8 mouse cellular contexts compared by ENCODE assay signal in genomic region chr4:117155792-117156355, GRCm38 (mm10). TPM values are rescaled to one million over a fixed set of nuclear protein-coding genes. Genes with fewer than 3 reads are reported as not detected.
DNase-seq lines count a peak whose midpoint lies in the region; ATAC-seq and TF ChIP-seq lines count a peak whose summit lies in the region.

TSS of gene Rps8 (minus strand) at chr4:117156243.

- H3K4me2 ChIP-seq in forebrain, embryonic 14.5 days (ENCODE audit: low read length), result peak within 1 kb of the TSS; percentile 89
- H3K4me2 ChIP-seq in lung, embryonic 14.5 days, result peak within 1 kb of the TSS; percentile 71

- no peaks in the 10 kb centered on the region for H3K27me3 ChIP-seq in forebrain, embryonic 14.5 days (replicated peaks; ENCODE audit: control insufficient read depth, insufficient read depth, low read length)
- H3K27me3 ChIP-seq in lung, embryonic 14.5 days (ENCODE audit: insufficient read depth, low read length), result no peaks in the 10 kb centered on the region
- no peaks in the 10 kb centered on the region for H3K27me3 ChIP-seq in thymus, adult 2 months (ENCODE audit: control insufficient read depth, insufficient read depth, low read length)

- ATAC-seq in cerebellum, adult (ENCODE audit: insufficient number of reproducible peaks, low FRiP score, low TSS enrichment), result peak; percentile 93
- ATAC-seq in forebrain, embryonic 14.5 days, result peak; percentile 95
- peak; percentile 92 for ATAC-seq in lung, embryonic 14.5 days (ENCODE audit: insufficient read depth)

- TF ChIP-seq CTCF in lung, embryonic 14.5 days (IDR thresholded peaks at IDR 0.05; ENCODE audit: low read depth), result no peak
- no peak for TF ChIP-seq CTCF in olfactory bulb, adult 2 months (IDR thresholded peaks at IDR 0.05; ENCODE audit: insufficient read depth, low read depth, low read length)
- no peak for TF ChIP-seq CTCF in thymus, adult 2 months (IDR thresholded peaks at IDR 0.05; ENCODE audit: borderline replicate concordance, control insufficient read depth, extremely low read depth, insufficient read depth, low read length, poor library complexity)

- peaks cover 48% of the 10 kb centered on the region for H3K36me3 ChIP-seq in forebrain, embryonic 14.5 days (ENCODE audit: control insufficient read depth, insufficient read depth, low read length)
- H3K36me3 ChIP-seq in lung, embryonic 14.5 days (ENCODE audit: insufficient read depth), result peaks cover 61% of the 10 kb centered on the region
- H3K36me3 ChIP-seq in thymus, adult 2 months (ENCODE audit: control insufficient read depth, insufficient read depth, low read length), result peaks cover 32% of the 10 kb centered on the region

- no peaks in the 10 kb centered on the region for H3K4me1 ChIP-seq in forebrain, embryonic 14.5 days (ENCODE audit: control insufficient read depth, insufficient read depth, low read length)
- no peaks in the 10 kb centered on the region for H3K4me1 ChIP-seq in lung, embryonic 14.5 days (ENCODE audit: insufficient read depth)
- H3K4me1 ChIP-seq in olfactory bulb, adult 2 months (ENCODE audit: control insufficient read depth, insufficient read depth, low read length), result no peaks in the 10 kb centered on the region
- peaks cover 5% of the 10 kb centered on the region for H3K4me1 ChIP-seq in thymus, adult 2 months (replicated peaks; ENCODE audit: control insufficient read depth, insufficient read depth, low read length)

- under 1% methylated on average over 52 of the region's 52 CpGs for WGBS in forebrain, embryonic 14.5 days
- under 1% methylated on average over 52 of the region's 52 CpGs for WGBS in lung, embryonic 14.5 days
- under 1% methylated on average over 52 of the region's 52 CpGs for WGBS in olfactory bulb, adult 2 months
- WGBS in thymus, adult 2 months, result under 1% methylated on average over 52 of the region's 52 CpGs

- H3K4me3 ChIP-seq in forebrain, embryonic 14.5 days (ENCODE audit: low read depth, low read length), result peak within 1 kb of the TSS; percentile 97
- H3K4me3 ChIP-seq in lung, embryonic 14.5 days (ENCODE audit: low read depth, low read length), result peak within 1 kb of the TSS; percentile 98
- peak within 1 kb of the TSS; percentile 59 for H3K4me3 ChIP-seq in olfactory bulb, adult 2 months (ENCODE audit: insufficient read depth, low read depth, low read length)
- peak within 1 kb of the TSS; percentile 84 for H3K4me3 ChIP-seq in thymus, adult 2 months (ENCODE audit: control insufficient read depth, insufficient read depth, low read length)

- peak; percentile 96 for TF ChIP-seq POLR2A in olfactory bulb, adult 2 months (IDR thresholded peaks at IDR 0.05; ENCODE audit: insufficient read depth, low read depth, low read length)
- TF ChIP-seq POLR2A in thymus, adult 2 months (IDR thresholded peaks at IDR 0.05; ENCODE audit: control insufficient read depth, extremely low read depth, insufficient read depth, low read length, poor library complexity), result peak; percentile 75

- H3K27ac ChIP-seq in forebrain, embryonic 14.5 days (ENCODE audit: low read depth, low read length), result peak within 1 kb of the TSS; percentile 94
- peak within 1 kb of the TSS; percentile 97 for H3K27ac ChIP-seq in lung, embryonic 14.5 days (ENCODE audit: low read depth)
- H3K27ac ChIP-seq in olfactory bulb, adult 2 months (ENCODE audit: insufficient read depth, low read depth, low read length), result peak within 1 kb of the TSS; percentile 23; the same call in 1 of the 2 replicates
- H3K27ac ChIP-seq in thymus, adult 2 months (ENCODE audit: control insufficient read depth, insufficient read depth, low read length), result no peak within 1 kb of the TSS

- peak; percentile 96 for DNase-seq in ES-CJ7 (ENCODE audit: low read depth, low spot score)
- DNase-seq in forebrain, embryonic 14.5 days (ENCODE audit: low spot score), result peak; percentile 96
- DNase-seq in heart, postnatal 14 days, result peak; percentile 87 to 90
- peak; percentile 86 to 90 for DNase-seq in layer of hippocampus, adult 18-20 months (ENCODE audit: low spot score in 2 of 2)
- peak; percentile 98 for DNase-seq in lung, embryonic 14.5 days
- peak; percentile 83 for DNase-seq in thymus, adult 2 months

- intact Hi-C loops in heart, postnatal 14 days (cut with DNase I), result no loop called here

- H3K9me3 ChIP-seq in forebrain, embryonic 14.5 days (replicated peaks; ENCODE audit: control insufficient read depth, low read length), result no peaks in the 10 kb centered on the region
- no peaks in the 10 kb centered on the region for H3K9me3 ChIP-seq in lung, embryonic 14.5 days (ENCODE audit: low read depth, low read length)

- H3K9ac ChIP-seq in forebrain, embryonic 14.5 days (ENCODE audit: low read length), result peak within 1 kb of the TSS; percentile 97
- peak within 1 kb of the TSS; percentile 99 for H3K9ac ChIP-seq in lung, embryonic 14.5 days

RNA-seq across cellular contexts. Expression of gene Rps8, which starts in this region (rescaled TPM):
- 621 and 797 TPM in 2 replicates for polyA plus RNA-seq in forebrain, embryonic 14.5 days (2014; fragmentation: Nextera tagmentation; extraction: Ambion mirVana)
- 100 to 1,000 TPM; 590 to 604 TPM for total RNA-seq in heart, postnatal 14 days (2021)
- total RNA-seq in layer of hippocampus, adult 18-20 months (2021), result 100 to 1,000 TPM; 576 to 601 TPM
- 1,312 and 1,358 TPM in 2 replicates for polyA plus RNA-seq in lung, embryonic 14.5 days (2014; fragmentation: Nextera tagmentation; extraction: Ambion mirVana)
- 1,906 TPM in 1 of 2 replicates, not detected in the other for polyA plus RNA-seq in olfactory bulb, adult 2 months (2012; ENCODE audit: insufficient read depth, insufficient read length, low replicate concordance, missing spikeins)
- 698 and 732 TPM in 2 replicates for polyA plus RNA-seq in thymus, adult 2 months (2012; rRNA removed)
